In the genomic region with DNA sequence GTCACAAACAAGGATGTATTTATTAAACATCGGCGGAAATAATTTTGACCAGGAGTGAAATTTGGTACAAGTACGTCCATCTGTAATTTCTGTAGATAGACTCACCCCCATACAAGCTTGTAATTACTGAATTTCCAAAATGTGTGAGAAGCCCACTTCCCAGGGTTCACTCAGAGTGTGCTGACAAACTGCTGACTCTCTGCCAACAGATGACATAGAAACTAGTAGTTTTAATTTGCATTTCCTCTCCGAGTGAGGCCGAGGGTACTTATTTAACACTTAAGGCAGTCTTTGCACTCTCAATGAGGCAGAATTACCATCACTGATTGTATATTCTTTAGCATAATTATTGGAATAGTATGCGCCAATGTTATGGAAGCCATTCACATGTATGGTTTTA, we compare ENCODE assay signal across 18 mouse cellular contexts.
"Had no signal": no experiment of that assay in that cellular context is flagged by ENCODE, and none has a peak within 500 bp of the region (broad histone marks: within the 10 kb centered on the region; RNA-seq: fewer than 3 reads in every experiment).

No protein-coding gene starts in this region.

- H3K4me3 ChIP-seq: midbrain, embryonic 10.5 days; midbrain, embryonic 12.5 days; myocyte; neural tube, embryonic 13.5 days; neural tube, embryonic 15.5 days; stomach, embryonic 15.5 days had no signal

- DNase-seq: lung, adult 18-20 months; lung, embryonic 14.5 days; lung, postnatal 10 days; lung, postnatal 4 days; midbrain, embryonic 14.5 days; retina, postnatal 1 day; right cerebral cortex, adult 18-20 months; thymus, adult 2 months; thymus, postnatal 25 days; thymus, postnatal 4 days had no signal

- ATAC-seq: midbrain, embryonic 16.5 days had no signal

- H3K9ac ChIP-seq: lung, embryonic 14.5 days; midbrain, embryonic 12.5 days; neural tube, embryonic 13.5 days; neural tube, embryonic 15.5 days; stomach, embryonic 15.5 days had no signal

- H3K9me3 ChIP-seq: midbrain, embryonic 10.5 days; neural tube, embryonic 15.5 days; stomach, embryonic 15.5 days had no signal

- H3K36me3 ChIP-seq: midbrain, embryonic 10.5 days; midbrain, embryonic 12.5 days; neural tube, embryonic 13.5 days; neural tube, embryonic 15.5 days; stomach, embryonic 15.5 days had no signal

- H3K27ac ChIP-seq: midbrain, embryonic 10.5 days; midbrain, embryonic 12.5 days; neural tube, embryonic 13.5 days; neural tube, embryonic 15.5 days; stomach, embryonic 15.5 days; stomach, postnatal 0 days had no signal

- H3K27me3 ChIP-seq: midbrain, embryonic 12.5 days; neural tube, embryonic 13.5 days; neural tube, embryonic 15.5 days; stomach, embryonic 15.5 days had no signal

- H3K4me2 ChIP-seq: lung, embryonic 14.5 days; midbrain, embryonic 12.5 days; neural tube, embryonic 13.5 days; neural tube, embryonic 15.5 days; stomach, embryonic 15.5 days had no signal
